Mouse (Mus musculus) intestine, embryonic 15.5 days (tissue): ENCODE results near the gene Prep. TPM values are rescaled to one million over a fixed set of nuclear protein-coding genes. Genes with fewer than 3 reads are reported as not detected.

Experiments
- ATAC-seq: fragments of 200-750 bp; cut with Nextera tagmentation; 2 replicates; pipeline ENCODE4 v1.8.0; 2017; ENCODE audit warnings: moderate TSS enrichment, moderate library complexity
- H3K27ac ChIP-seq: fragments of 300-500 bp; sonication (generic); 2 replicates; pipeline ENCODE4 v1.5.1; 2015; ENCODE audit warnings: mild to moderate bottlenecking, inconsistent platforms
- H3K27me3 ChIP-seq: fragments of 300-500 bp; sonication (generic); replicated peaks from 2 replicates; pipeline ENCODE4 v1.6.1; 2015; ENCODE audit warnings: inconsistent platforms
- H3K36me3 ChIP-seq: fragments of 300-500 bp; sonication (generic); 2 replicates; pipeline ENCODE4 v1.6.1; 2015; ENCODE audit warnings: inconsistent platforms
- H3K4me1 ChIP-seq: fragments of 300-500 bp; sonication (generic); replicated peaks from 2 replicates; pipeline ENCODE4 v1.6.1; 2015; ENCODE audit warnings: inconsistent platforms
- H3K4me2 ChIP-seq: fragments of 300-500 bp; sonication (generic); replicated peaks from 2 replicates; pipeline ENCODE4 v1.6.1; 2015; ENCODE audit warnings: mild to moderate bottlenecking, inconsistent platforms
- H3K4me3 ChIP-seq: fragments of 300-500 bp; sonication (generic); replicated peaks from 2 replicates; pipeline ENCODE4 v1.5.1; 2015; ENCODE audit warnings: inconsistent platforms
- H3K9ac ChIP-seq: fragments of 300-500 bp; sonication (generic); 2 replicates; pipeline ENCODE4 v1.6.1; 2015; ENCODE audit warnings: inconsistent platforms
- H3K9me3 ChIP-seq: fragments of 300-500 bp; sonication (generic); 2 replicates; pipeline ENCODE4 v1.6.1; 2016; ENCODE audit warnings: inconsistent platforms
- WGBS: fragments of 180-500 bp; shearing (Covaris S2); methylation state at CpG from one replicate; pipeline ENCODE4 v1.1.7; 2015; 5-methylcytosine and 5-hydroxymethylcytosine counted together
- polyA plus RNA-seq: library from polyadenylated mRNA; unstranded; fragments of >200 nt; fragmentation: Nextera tagmentation; extraction: Ambion mirVana; gene quantifications from 2 replicates; pipeline ENCODE4 v1.2.1, GENCODE M21; 2015

The Prep gene
- polyA plus RNA-seq, 1 experiment from 2014 or later: 25.4 TPM

GRCm38 (mm10) chr10:45058361-45058760 is 8.6 kb upstream of the Prep start:
- 80% methylated on average over 6 of the region's 6 CpGs for WGBS
- Histone ChIP-seq H3K4me2 (no peak overlapping the region), H3K36me3 (no peaks in the 10 kb centered on the region), H3K4me1 (no peaks in the 10 kb centered on the region), H3K27ac (no peak overlapping the region), H3K4me3 (no peak overlapping the region), H3K27me3 (no peaks in the 10 kb centered on the region), H3K9ac (no peak overlapping the region), H3K9me3 (no peaks in the 10 kb centered on the region)
- ATAC-seq: no peak

GRCm38 (mm10) chr10:45060841-45061240 is 6.2 kb upstream of the Prep start:
- Histone ChIP-seq H3K4me3 (no peak overlapping the region), H3K27ac (no peak overlapping the region), H3K9ac (no peak overlapping the region), H3K4me2 (no peak overlapping the region), H3K27me3 (no peaks in the 10 kb centered on the region), H3K4me1 (no peaks in the 10 kb centered on the region), H3K9me3 (no peaks in the 10 kb centered on the region), H3K36me3 (no peaks in the 10 kb centered on the region)
- ATAC-seq: no peak
- WGBS: 67% methylated on average over 1 of the region's 1 CpGs

- peaks cover 16% of the 10 kb centered on the region for H3K4me1 ChIP-seq
- H3K4me3 ChIP-seq: peak overlapping the region; percentile 88
- H3K9ac ChIP-seq: peak overlapping the region; percentile 92
- peak overlapping the region; percentile 66 for H3K4me2 ChIP-seq
- no peak; the same call in 1 of the 2 replicates for ATAC-seq
- H3K36me3 ChIP-seq: no peaks in the 10 kb centered on the region
- peak overlapping the region; percentile 81 for H3K27ac ChIP-seq
- WGBS: 12% methylated on average over 12 of the region's 12 CpGs
- no peaks in the 10 kb centered on the region for H3K9me3 ChIP-seq
- H3K27me3 ChIP-seq: no peaks in the 10 kb centered on the region
Measured at GRCm38 (mm10) chr10:45066131-45066930, 672 bp upstream of the Prep start.

DNA sequence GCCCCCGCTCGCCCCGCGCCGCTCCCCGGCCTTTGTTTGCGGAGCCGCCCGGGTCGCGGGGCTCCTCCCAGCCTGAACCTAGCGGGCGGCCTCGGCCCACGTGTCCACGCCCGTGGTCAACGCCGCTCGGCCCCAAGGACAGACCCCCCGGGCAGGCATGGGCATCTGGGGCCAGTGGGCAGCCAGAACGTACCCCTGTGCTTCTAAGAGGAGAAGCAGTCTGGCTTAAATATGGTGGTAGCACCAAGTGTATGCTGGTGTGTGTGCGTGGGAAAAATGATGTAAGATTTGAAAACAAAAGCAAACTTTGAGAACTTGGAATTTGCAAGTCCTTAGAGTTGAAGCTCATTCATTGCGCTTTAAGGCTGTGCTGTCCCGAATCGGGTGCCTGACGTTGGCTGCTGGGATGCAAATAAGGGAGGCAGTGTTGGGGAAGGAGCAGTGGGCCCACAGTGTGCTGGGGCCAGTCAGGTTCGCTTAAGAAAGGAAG is 478 bp downstream of the Prep start:
- Histone ChIP-seq H3K27ac (peak overlapping the region; percentile 81), H3K9ac (peak overlapping the region; percentile 92), H3K36me3 (no peaks in the 10 kb centered on the region), H3K4me1 (peaks cover 19% of the 10 kb centered on the region), H3K4me2 (peak overlapping the region; percentile 66), H3K4me3 (peak overlapping the region; percentile 88), H3K9me3 (no peaks in the 10 kb centered on the region), H3K27me3 (no peaks in the 10 kb centered on the region)
- under 1% methylated on average over 28 of the region's 28 CpGs for WGBS
- peak; percentile 48 for ATAC-seq

- Histone ChIP-seq H3K27ac (no peak overlapping the region), H3K4me1 (peaks cover 19% of the 10 kb centered on the region), H3K36me3 (no peaks in the 10 kb centered on the region), H3K9ac (no peak overlapping the region), H3K4me3 (no peak overlapping the region), H3K27me3 (no peaks in the 10 kb centered on the region), H3K9me3 (no peaks in the 10 kb centered on the region), H3K4me2 (no peak overlapping the region)
- ATAC-seq: no peak
- 74% methylated on average over 6 of the region's 6 CpGs for WGBS
Measured at GRCm38 (mm10) chr10:45069557-45069956, 2.6 kb downstream of the Prep start.

- Histone ChIP-seq H3K4me3 (no peak overlapping the region), H3K9ac (no peak overlapping the region), H3K9me3 (no peaks in the 10 kb centered on the region), H3K4me2 (0 out of 2 replicates have a peak overlapping the region, but pooled peaks have one; percentile 0), H3K27me3 (no peaks in the 10 kb centered on the region), H3K27ac (no peak overlapping the region), H3K4me1 (peaks cover 19% of the 10 kb centered on the region), H3K36me3 (no peaks in the 10 kb centered on the region)
- 72% methylated on average over 5 of the region's 5 CpGs for WGBS
- ATAC-seq: no peak
Measured at GRCm38 (mm10) chr10:45070362-45070761, 3.4 kb downstream of the Prep start.

DNA sequence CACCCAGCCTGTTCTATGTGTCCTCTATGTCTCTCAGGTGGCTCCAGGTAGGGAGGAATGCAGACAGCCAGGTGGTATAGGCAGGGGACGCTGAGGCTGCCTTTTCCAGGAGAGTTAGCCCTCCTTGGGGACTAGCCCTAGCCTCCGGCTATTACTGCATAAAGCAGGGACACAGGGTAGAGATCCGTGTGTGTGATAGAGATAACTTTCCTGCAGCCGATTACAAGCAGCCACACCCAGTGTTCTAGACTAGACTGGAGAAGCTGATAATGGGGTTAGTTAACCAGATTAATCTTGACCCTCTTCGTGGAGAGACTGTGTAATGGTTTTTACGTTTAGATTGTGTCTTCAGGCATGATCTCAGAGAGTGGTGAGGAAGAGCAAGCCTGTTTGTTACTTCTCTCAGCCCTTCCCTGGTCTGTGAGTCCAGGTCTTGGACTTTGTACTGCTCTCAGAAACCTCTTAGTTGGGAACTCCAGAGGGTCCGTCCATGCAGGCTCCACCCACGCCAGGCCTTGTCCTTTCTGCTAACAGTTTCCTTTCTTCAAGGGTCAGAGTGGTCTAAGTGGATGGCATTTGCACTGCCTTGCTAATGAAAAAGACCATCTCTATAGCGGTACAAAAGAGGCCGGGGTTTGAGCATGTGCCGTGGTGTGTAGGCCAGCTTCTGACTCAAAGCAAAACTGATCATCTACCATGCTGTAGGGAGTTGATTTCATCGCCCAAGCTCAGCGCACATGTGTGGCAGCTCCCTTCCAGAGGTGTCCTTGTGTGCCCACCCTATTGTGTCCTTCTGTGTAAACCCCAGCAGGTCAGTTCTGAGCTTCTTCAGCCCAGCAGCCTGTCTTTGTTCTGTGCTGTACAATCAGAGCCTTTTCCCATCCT is 4.2 kb downstream of the Prep start:
- peaks cover 19% of the 10 kb centered on the region for H3K4me1 ChIP-seq
- no peak overlapping the region for H3K27ac ChIP-seq
- WGBS: 68% methylated on average over 13 of the region's 13 CpGs
- H3K4me3 ChIP-seq: no peak overlapping the region
- ATAC-seq: no peak; the same call in 1 of the 2 replicates
- no peaks in the 10 kb centered on the region for H3K36me3 ChIP-seq
- H3K9me3 ChIP-seq: no peaks in the 10 kb centered on the region
- no peak overlapping the region for H3K9ac ChIP-seq
- no peaks in the 10 kb centered on the region for H3K27me3 ChIP-seq
- H3K4me2 ChIP-seq: 0 out of 2 replicates have a peak overlapping the region, but pooled peaks have one; percentile 0

GRCm38 (mm10) chr10:45072339-45072738 is 5.3 kb downstream of the Prep start:
- ATAC-seq: no peak
- 91% methylated on average over 4 of the region's 4 CpGs for WGBS
- no peak overlapping the region for H3K27ac ChIP-seq
- H3K36me3 ChIP-seq: no peaks in the 10 kb centered on the region
- no peak overlapping the region for H3K4me3 ChIP-seq
- H3K4me1 ChIP-seq: peaks cover 18% of the 10 kb centered on the region; the same call in 1 of the 2 replicates
- no peak overlapping the region for H3K4me2 ChIP-seq
- H3K27me3 ChIP-seq: no peaks in the 10 kb centered on the region
- no peak overlapping the region for H3K9ac ChIP-seq
- no peaks in the 10 kb centered on the region for H3K9me3 ChIP-seq

DNA sequence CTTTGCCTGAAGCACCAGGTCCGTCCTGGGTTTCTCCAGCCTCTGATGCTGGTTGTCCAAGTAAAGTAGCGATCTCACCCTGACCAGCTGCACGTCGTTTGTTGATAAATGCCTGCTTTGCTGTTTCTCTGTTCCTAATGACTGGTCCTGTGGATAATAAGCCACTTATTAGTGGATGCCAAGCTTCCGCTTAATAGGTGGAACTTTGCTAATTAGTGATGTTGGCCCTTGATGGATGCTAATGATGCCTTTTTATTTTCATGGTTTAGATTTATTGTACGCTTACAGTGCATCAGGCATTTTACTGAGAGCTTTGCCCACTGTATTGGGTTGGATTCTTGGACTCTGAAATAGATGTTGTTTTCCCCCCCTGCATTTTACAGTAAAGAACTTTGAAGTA is 7.5 kb downstream of the Prep start:
- Histone ChIP-seq H3K27me3 (no peaks in the 10 kb centered on the region), H3K4me2 (no peak overlapping the region), H3K4me1 (peaks cover 12% of the 10 kb centered on the region; the same call in 1 of the 2 replicates), H3K9ac (no peak overlapping the region), H3K27ac (no peak overlapping the region), H3K36me3 (peaks cover 4% of the 10 kb centered on the region; the same call in 1 of the 2 replicates), H3K4me3 (no peak overlapping the region), H3K9me3 (no peaks in the 10 kb centered on the region)
- 81% methylated on average over 6 of the region's 6 CpGs for WGBS
- ATAC-seq: no peak

DNA sequence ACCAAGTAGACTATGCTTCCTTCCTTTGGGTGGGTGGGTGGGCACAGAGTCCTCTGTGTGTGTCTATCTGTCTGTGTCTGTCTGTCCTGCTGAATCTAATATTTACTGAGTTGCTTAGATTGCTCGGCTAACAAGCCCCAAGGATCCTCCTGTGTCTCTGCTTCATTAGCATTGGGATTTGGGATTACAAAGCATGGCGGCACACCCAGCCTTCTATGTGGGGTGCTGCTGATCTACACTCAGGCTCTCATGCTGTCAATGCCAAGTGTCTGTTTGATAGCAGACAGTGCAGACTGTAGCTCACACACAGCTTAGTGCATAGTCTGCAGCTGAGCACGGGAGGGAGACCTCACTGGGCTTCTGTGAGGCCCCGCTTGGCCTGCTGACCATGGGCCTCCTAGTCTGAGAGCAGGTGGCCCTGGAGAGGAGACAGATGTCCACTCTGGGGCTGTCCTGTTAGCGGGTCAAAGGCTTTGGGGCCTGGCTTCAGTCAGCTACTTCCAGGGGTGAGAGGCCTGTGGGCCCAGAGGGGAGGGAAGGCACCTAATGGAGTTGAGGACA is 8.6 kb downstream of the Prep start:
- WGBS: 60% methylated on average over 5 of the region's 5 CpGs

DNA sequence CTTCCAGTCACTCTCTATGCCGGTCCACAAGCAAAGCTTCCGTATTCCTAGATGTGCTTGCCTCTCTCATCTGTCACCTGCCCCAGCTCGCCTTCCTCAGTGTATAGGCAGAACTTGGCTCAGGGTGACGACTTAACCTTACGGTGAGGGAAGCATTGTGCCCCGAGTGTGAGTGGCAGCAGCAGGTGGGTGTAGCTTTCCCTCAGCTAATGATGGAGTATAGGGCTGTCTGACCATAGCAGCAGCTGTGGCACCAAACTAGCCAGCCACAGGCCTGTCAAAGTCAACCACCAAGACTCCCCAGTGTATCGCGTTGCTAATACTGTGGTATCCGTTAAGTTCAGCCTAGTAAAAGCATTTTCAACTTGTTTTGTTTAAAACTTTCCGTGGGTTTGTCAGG is 9.6 kb downstream of the Prep start:
- H3K9me3 ChIP-seq: no peaks in the 10 kb centered on the region
- no peak overlapping the region for H3K27ac ChIP-seq
- peaks cover 4% of the 10 kb centered on the region; the same call in 1 of the 2 replicates for H3K36me3 ChIP-seq
- no peaks in the 10 kb centered on the region for H3K27me3 ChIP-seq
- H3K4me2 ChIP-seq: no peak overlapping the region
- WGBS: 77% methylated on average over 10 of the region's 10 CpGs
- no peak overlapping the region for H3K4me3 ChIP-seq
- no peak for ATAC-seq
- H3K4me1 ChIP-seq: peaks cover 3% of the 10 kb centered on the region; the same call in 1 of the 2 replicates
- H3K9ac ChIP-seq: no peak overlapping the region

More for the DNA sequence above, 8.6 kb downstream of the Prep start:
- Histone ChIP-seq H3K9ac (no peak overlapping the region), H3K36me3 (peaks cover 4% of the 10 kb centered on the region; the same call in 1 of the 2 replicates), H3K4me3 (no peak overlapping the region), H3K4me1 (peaks cover 6% of the 10 kb centered on the region; the same call in 1 of the 2 replicates), H3K27me3 (no peaks in the 10 kb centered on the region), H3K9me3 (no peaks in the 10 kb centered on the region), H3K4me2 (no peak overlapping the region), H3K27ac (no peak overlapping the region)
- ATAC-seq: no peak

DNA sequence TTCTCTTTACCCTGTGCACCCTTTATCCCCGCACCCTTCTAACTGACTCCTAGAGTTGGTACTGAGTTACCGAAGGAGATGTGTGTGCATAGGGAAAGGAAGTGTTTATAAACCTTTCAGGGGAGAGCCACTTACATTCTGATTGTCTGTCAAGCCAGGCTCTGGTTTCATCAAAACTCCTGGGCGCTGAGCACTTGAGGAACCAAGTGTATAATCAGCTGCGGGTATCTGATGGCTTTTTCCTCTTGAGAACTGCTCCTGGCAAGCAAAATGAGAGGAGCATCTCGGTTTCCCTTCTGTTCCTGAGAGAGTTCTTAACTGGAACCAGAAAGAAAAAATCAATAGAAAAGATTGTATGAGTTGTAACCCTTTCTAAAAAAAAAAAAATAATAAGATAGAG is 10.3 kb downstream of the Prep start:
- Histone ChIP-seq H3K4me1 (peaks cover 3% of the 10 kb centered on the region; the same call in 1 of the 2 replicates), H3K9ac (no peak overlapping the region), H3K27me3 (no peaks in the 10 kb centered on the region), H3K4me2 (no peak overlapping the region), H3K36me3 (peaks cover 4% of the 10 kb centered on the region; the same call in 1 of the 2 replicates), H3K27ac (no peak overlapping the region), H3K4me3 (no peak overlapping the region), H3K9me3 (no peaks in the 10 kb centered on the region)
- ATAC-seq: no peak
- 55% methylated on average over 5 of the region's 5 CpGs for WGBS
